ENCODE assay signal across 8 mouse cellular contexts in genomic region chr4:100188201-100188699, GRCm38 (mm10).
DNase-seq lines count a peak whose midpoint lies in the region; TF ChIP-seq lines count a peak whose summit lies in the region.

No protein-coding gene starts in this region.

- no peak for TF ChIP-seq POLR2A in small intestine, adult 2 months (IDR thresholded peaks at IDR 0.05; ENCODE audit: low read depth, low read length)

- no peaks in the 10 kb centered on the region for H3K36me3 ChIP-seq in small intestine, adult 2 months (ENCODE audit: control insufficient read depth, insufficient read depth, low read length)

- WGBS in small intestine, adult 2 months = 15% methylated on average over 4 of the region's 4 CpGs

- no peak overlapping the region for H3K4me3 ChIP-seq in small intestine, adult 2 months (ENCODE audit: low read depth, low read length)

- H3K4me1 ChIP-seq in small intestine, adult 2 months (ENCODE audit: control insufficient read depth, insufficient read depth, insufficient read length, low read length) = peaks cover 7% of the 10 kb centered on the region; the same call in 1 of the 2 replicates

- H3K27ac ChIP-seq in small intestine, adult 2 months (ENCODE audit: insufficient read depth, low read depth, low read length) = peak overlapping the region; percentile 9; the same call in 1 of the 2 replicates

- no peaks in the 10 kb centered on the region for H3K27me3 ChIP-seq in small intestine, adult 2 months (ENCODE audit: control insufficient read depth, insufficient read depth, low read length)

- DNase-seq in retina, postnatal 1 day = peak; percentile 36
- no peak for DNase-seq in retina, embryonic 14.5 days (ENCODE audit: low spot score)
- peak; percentile 65 to 67 for DNase-seq in heart, adult 9 months (ENCODE audit: low spot score in 2 of 2)
- peak; percentile 48 to 60 for DNase-seq in kidney, adult 8-10 months
- DNase-seq in MN1 (ENCODE audit: low spot score) = no peak
- DNase-seq in right cerebral cortex, postnatal 25 days = no peak
- no peak for DNase-seq in cerebellum, adult 9-11 months

- TF ChIP-seq CTCF in small intestine, adult 2 months (IDR thresholded peaks at IDR 0.05; ENCODE audit: extremely low read depth, insufficient read length, insufficient replicate concordance, low read depth, low read length) = no peak

Comparison
In these comparisons a context has a peak if more than half of its experiments do, and no peak if none do; other contexts are left out.
1. DNase-seq: peak in retina, postnatal 1 day (single experiment), heart, adult 9 months (2 of 2) and kidney, adult 8-10 months (2 of 2); none in retina, embryonic 14.5 days (single experiment), MN1 (single experiment), right cerebral cortex, postnatal 25 days (single experiment) and cerebellum, adult 9-11 months (single experiment).